Mouse (Mus musculus) heart, embryonic 12.5 days (tissue): ENCODE measurements around the gene Vmn2r45. TPM values are rescaled to one million over a fixed set of nuclear protein-coding genes. Genes with fewer than 3 reads are reported as not detected.
"Not testable (repeated sequence)": the region's sequence is repeated elsewhere in the genome, so short reads cannot be mapped to it uniquely, and the experiment has no call there.

Experiments
- ATAC-seq: fragments of 200-750 bp; cut with Nextera tagmentation; 2 replicates; pipeline ENCODE4 v1.8.0; 2017; ENCODE audit warnings: moderate TSS enrichment, moderate library complexity; ENCODE audit not compliant: insufficient number of reproducible peaks, low FRiP score
- H3K27ac ChIP-seq: fragments of 300-500 bp; sonication (generic); 2 replicates; pipeline ENCODE4 v1.5.1; 2016; ENCODE audit warnings: mild to moderate bottlenecking, moderate library complexity; ENCODE audit not compliant: poor library complexity, severe bottlenecking
- H3K27me3 ChIP-seq: fragments of 300-500 bp; sonication (generic); replicated peaks from 2 replicates; pipeline ENCODE4 v1.6.1; 2016; ENCODE audit warnings: mild to moderate bottlenecking, moderate library complexity
- H3K36me3 ChIP-seq: fragments of 300-500 bp; sonication (generic); 2 replicates; pipeline ENCODE4 v1.6.1; 2016; ENCODE audit warnings: mild to moderate bottlenecking, moderate library complexity
- H3K4me1 ChIP-seq: fragments of 300-500 bp; sonication (generic); replicated peaks from 2 replicates; pipeline ENCODE4 v1.6.1; 2016; ENCODE audit warnings: mild to moderate bottlenecking
- H3K4me2 ChIP-seq: fragments of 300-500 bp; sonication (generic); 2 replicates; pipeline ENCODE4 v1.6.1; 2016; ENCODE audit warnings: mild to moderate bottlenecking, moderate library complexity
- H3K4me3 ChIP-seq: fragments of 300-500 bp; sonication (generic); 2 replicates; pipeline ENCODE4 v1.5.1; 2016; ENCODE audit warnings: mild to moderate bottlenecking
- H3K9ac ChIP-seq: fragments of 300-500 bp; sonication (generic); 2 replicates; pipeline ENCODE4 v1.6.1; 2016; ENCODE audit warnings: mild to moderate bottlenecking, moderate library complexity
- H3K9me3 ChIP-seq: fragments of 300-500 bp; sonication (generic); replicated peaks from 2 replicates; pipeline ENCODE4 v1.6.1; 2016; ENCODE audit warnings: mild to moderate bottlenecking, moderate library complexity
- WGBS: fragments of 180-500 bp; shearing (Covaris S2); methylation state at CpG from one replicate; pipeline ENCODE4 v1.1.7; 2016; 5-methylcytosine and 5-hydroxymethylcytosine counted together
- polyA plus RNA-seq: library from polyadenylated mRNA; unstranded; fragments of >200 nt; fragmentation: Nextera tagmentation; extraction: Ambion mirVana; gene quantifications from 2 replicates; pipeline ENCODE4 v1.2.1, GENCODE M21; 2016

The Vmn2r45 gene
- polyA plus RNA-seq = not detected in 2 replicates

DNA sequence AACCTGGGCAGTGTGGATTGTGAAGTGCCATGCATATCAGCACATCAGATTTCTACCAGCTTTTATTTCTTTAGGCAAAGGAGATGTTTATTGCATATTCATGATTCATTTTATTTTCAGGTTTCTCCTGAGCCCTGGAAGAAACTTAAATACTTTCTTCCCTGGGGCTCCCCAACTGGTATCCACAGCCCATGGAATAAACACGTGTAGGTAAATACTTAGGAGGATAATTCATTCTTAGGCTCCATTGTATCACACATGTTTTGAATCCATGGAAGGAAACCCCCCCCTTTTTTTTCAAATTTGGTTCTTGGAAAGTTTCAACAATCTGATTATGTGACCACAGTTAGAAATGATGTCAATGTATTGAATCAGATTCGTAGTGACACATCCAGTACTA, at the start of gene Vmn2r45:
Gene Vmn2r45, minus strand, starts transcription at position 101 of the 400 bp plus-strand sequence.
- not testable (repeated sequence) for H3K9me3 ChIP-seq, H3K9ac ChIP-seq, ATAC-seq, H3K4me3 ChIP-seq, H3K4me2 ChIP-seq, H3K27ac ChIP-seq, H3K36me3 ChIP-seq, H3K4me1 ChIP-seq, H3K27me3 ChIP-seq
- WGBS = 43% methylated on average over 2 of the region's 2 CpGs

Other genes starting within 250 kb of the Vmn2r45 start
- gene Vmn2r43, start 228.5 kb downstream of the Vmn2r45 start, polyA plus RNA-seq = not detected in 2 replicates
- gene Vmn2r44, start 105.7 kb downstream of the Vmn2r45 start, polyA plus RNA-seq = not detected in 2 replicates